Mouse (Mus musculus) kidney, postnatal 0 days (tissue): Measurements from ENCODE around the gene Xxylt1. TPM values are rescaled to one million over a fixed set of nuclear protein-coding genes. Genes with fewer than 3 reads are reported as not detected.

Experiments
- ATAC-seq: fragments of 200-750 bp; cut with Nextera tagmentation; replicated peaks from 2 replicates; pipeline ENCODE4 v1.8.0; 2017; ENCODE audit warnings: low read depth, moderate number of reproducible peaks, moderate TSS enrichment, moderate library complexity; ENCODE audit not compliant: low FRiP score
- DNase-seq: peaks from one replicate; pipeline ENCODE4 v3.0.0-alpha.2; 2016; ENCODE audit warnings: low spot score
- H3K27ac ChIP-seq: fragments of 300-500 bp; sonication (generic); 2 replicates; pipeline ENCODE4 v1.5.1; 2014; ENCODE audit warnings: mild to moderate bottlenecking
- H3K27me3 ChIP-seq: fragments of 300-500 bp; sonication (generic); 2 replicates; pipeline ENCODE4 v1.6.1; 2014; ENCODE audit warnings: low read length, mixed read lengths; ENCODE audit not compliant: insufficient read depth
- H3K36me3 ChIP-seq: fragments of 300-500 bp; sonication (generic); 2 replicates; pipeline ENCODE4 v1.6.1; 2014; ENCODE audit warnings: low read length, mixed read lengths; ENCODE audit not compliant: insufficient read depth
- H3K4me1 ChIP-seq: fragments of 300-500 bp; sonication (generic); replicated peaks from 2 replicates; pipeline ENCODE4 v1.6.1; 2014; ENCODE audit warnings: antibody characterized with exemption, low read length, mixed read lengths; ENCODE audit not compliant: insufficient read depth
- H3K4me2 ChIP-seq: fragments of 300-500 bp; sonication (generic); 2 replicates; pipeline ENCODE4 v1.6.1; 2014; ENCODE audit warnings: mild to moderate bottlenecking, low read length, moderate library complexity, mixed read lengths
- H3K4me3 ChIP-seq: fragments of 300-500 bp; sonication (generic); replicated peaks from 2 replicates; pipeline ENCODE4 v1.5.1; 2014; ENCODE audit warnings: low read depth, low read length
- H3K9ac ChIP-seq: fragments of 300-500 bp; sonication (generic); 2 replicates; pipeline ENCODE4 v1.6.1; 2014; ENCODE audit warnings: low read depth, low read length
- H3K9me3 ChIP-seq: fragments of 300-500 bp; sonication (generic); replicated peaks from 2 replicates; pipeline ENCODE4 v1.6.1; 2016; ENCODE audit warnings: low read length, inconsistent platforms, mixed read lengths
- CTCF ChIP-seq: IDR thresholded peaks from 2 replicates; pipeline ENCODE4 v1.5.1; 2016; ENCODE audit warnings: antibody characterized with exemption, low read depth, mild to moderate bottlenecking, moderate library complexity
- WGBS: fragments of 180-500 bp; shearing (Covaris S2); extraction: QIAGEN DNeasy Blood & Tissue Kit; methylation state at CpG from one replicate; pipeline ENCODE4 v1.1.7; 2014; 5-methylcytosine and 5-hydroxymethylcytosine counted together
- polyA plus RNA-seq: library from polyadenylated mRNA; unstranded; fragments of >200 nt; fragmentation: Nextera tagmentation; extraction: Ambion mirVana; gene quantifications from 2 replicates; pipeline ENCODE4 v1.2.1, GENCODE M21; 2015

Xxylt1 gene
- polyA plus RNA-seq, 1 experiment from 2014 or later = 20.0 TPM

DNA sequence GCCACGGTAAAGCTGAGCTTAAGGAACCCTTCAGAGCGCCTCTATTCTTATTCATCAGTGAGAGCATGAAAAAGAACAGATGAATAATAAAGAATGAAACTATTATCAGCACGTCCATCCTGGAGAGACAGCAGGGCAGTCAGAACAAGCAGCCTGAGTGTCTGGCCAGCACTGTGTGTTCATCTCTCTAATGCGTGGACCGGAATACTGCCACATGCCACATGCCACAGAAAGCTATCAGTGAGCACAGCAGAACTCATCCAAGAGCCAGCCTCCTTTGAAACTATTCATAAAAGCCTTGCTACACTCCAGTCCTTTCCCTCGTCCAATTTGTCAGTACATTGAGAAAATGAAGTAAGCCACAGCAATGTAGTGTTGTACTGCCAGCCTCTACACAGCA, 12.8 kb upstream of the Xxylt1 start:
- Histone ChIP-seq H3K9me3 (no peaks in the 10 kb centered on the region), H3K36me3 (peaks cover 6% of the 10 kb centered on the region; the same call in 1 of the 2 replicates), H3K4me3 (no peak overlapping the region), H3K27ac (no peak overlapping the region), H3K4me1 (no peaks in the 10 kb centered on the region), H3K4me2 (no peak overlapping the region), H3K9ac (no peak overlapping the region), H3K27me3 (no peaks in the 10 kb centered on the region)
- 87% methylated on average over 6 of the region's 6 CpGs for WGBS
- TF ChIP-seq CTCF = no peak
- ATAC-seq (no peak), DNase-seq (no peak)

DNA sequence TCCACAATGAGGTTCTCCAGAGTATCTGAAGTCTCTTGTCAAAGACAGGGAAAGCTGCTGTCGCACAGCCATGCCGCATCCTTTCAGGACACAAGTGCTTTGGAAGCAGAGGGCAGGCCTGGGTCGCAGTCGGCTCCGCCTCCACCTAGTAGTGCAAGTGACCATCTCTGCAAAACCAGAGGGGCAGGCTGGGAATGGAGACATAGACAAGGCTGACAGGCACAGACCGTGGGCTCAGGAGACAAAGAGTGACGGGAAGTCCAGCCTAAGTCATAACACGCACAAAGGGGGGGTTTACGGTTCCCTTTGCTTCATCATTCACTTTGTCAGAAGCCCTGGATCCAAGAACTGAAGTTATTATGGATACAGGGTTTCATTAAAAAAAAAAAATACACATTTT, 12.0 kb upstream of the Xxylt1 start:
- TF ChIP-seq CTCF = no peak
- H3K27ac ChIP-seq = no peak overlapping the region
- 79% methylated on average over 9 of the region's 9 CpGs for WGBS

DNA sequence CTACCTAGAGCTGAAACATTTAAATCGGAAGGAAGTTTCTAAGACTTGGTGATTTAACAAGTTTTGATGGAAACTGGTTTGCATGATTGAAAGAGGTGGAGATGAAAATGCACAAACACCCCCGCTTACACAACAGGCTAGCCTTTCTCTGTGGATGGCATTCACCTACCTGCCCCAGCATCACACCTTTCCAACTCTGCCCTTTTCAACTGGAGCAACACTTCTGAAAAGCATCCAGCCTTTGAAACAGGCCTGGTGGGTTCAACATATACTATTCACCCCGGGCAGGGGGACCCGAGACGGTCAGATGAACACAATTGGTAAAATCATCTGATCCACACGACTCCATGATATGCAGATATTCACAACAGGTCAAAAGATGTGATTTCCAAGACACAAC, 659 bp upstream of the Xxylt1 start:
- WGBS = 67% methylated on average over 6 of the region's 6 CpGs
- Histone ChIP-seq H3K9me3 (no peaks in the 10 kb centered on the region), H3K4me3 (no peak overlapping the region), H3K27ac (no peak overlapping the region), H3K36me3 (no peaks in the 10 kb centered on the region), H3K4me2 (no peak overlapping the region; the same call in 1 of the 2 replicates), H3K4me1 (peaks cover 9% of the 10 kb centered on the region), H3K9ac (no peak overlapping the region), H3K27me3 (no peaks in the 10 kb centered on the region)
- ATAC-seq (no peak), DNase-seq (no peak)
- TF ChIP-seq CTCF = no peak

More for the DNA sequence above, 12.0 kb upstream of the Xxylt1 start:
- ATAC-seq (no peak), DNase-seq (no peak)
- H3K27me3 ChIP-seq = no peaks in the 10 kb centered on the region
- H3K4me3 ChIP-seq = no peak overlapping the region
- no peak overlapping the region for H3K4me2 ChIP-seq
- no peak overlapping the region for H3K9ac ChIP-seq
- 0 out of 2 replicates have a peak, but pooled peaks cover 4% of the 10 kb centered on the region for H3K36me3 ChIP-seq
- no peaks in the 10 kb centered on the region for H3K4me1 ChIP-seq
- H3K9me3 ChIP-seq = no peaks in the 10 kb centered on the region

DNA sequence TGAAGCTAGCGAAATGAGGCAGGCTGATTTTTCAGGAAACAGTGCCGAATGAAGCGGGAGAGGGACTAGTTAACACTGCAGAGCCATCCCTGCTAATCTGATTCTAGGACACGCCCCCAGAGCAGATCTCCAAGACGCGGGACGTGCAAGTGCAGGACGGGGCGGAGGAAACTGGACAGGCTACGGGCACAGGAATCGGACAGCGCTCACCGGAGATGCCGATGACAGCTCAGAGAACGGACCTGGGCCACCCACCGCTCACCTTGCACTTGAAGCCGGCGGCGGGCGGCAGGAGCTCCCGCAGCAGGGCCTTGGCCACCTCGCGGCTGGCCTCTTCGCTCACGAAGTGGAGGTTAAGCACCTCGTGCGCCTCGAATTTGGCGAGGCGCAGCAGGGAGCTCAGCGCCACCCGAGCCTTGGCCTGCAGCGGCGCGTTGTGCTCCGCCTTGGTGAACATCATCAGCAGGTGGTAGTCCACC, 620 bp downstream of the Xxylt1 start:
- ATAC-seq (peak; percentile 75), DNase-seq (peak; percentile 91)
- peak overlapping the region; percentile 51 for H3K9ac ChIP-seq
- peak overlapping the region; percentile 85 for H3K4me2 ChIP-seq
- peak overlapping the region; percentile 75 for H3K27ac ChIP-seq
- no peaks in the 10 kb centered on the region for H3K27me3 ChIP-seq
- H3K4me1 ChIP-seq = peaks cover 9% of the 10 kb centered on the region
- H3K4me3 ChIP-seq = peak overlapping the region; percentile 46
- no peak for TF ChIP-seq CTCF
- no peaks in the 10 kb centered on the region for H3K9me3 ChIP-seq
- under 1% methylated on average over 36 of the region's 36 CpGs for WGBS
- no peaks in the 10 kb centered on the region for H3K36me3 ChIP-seq

DNA sequence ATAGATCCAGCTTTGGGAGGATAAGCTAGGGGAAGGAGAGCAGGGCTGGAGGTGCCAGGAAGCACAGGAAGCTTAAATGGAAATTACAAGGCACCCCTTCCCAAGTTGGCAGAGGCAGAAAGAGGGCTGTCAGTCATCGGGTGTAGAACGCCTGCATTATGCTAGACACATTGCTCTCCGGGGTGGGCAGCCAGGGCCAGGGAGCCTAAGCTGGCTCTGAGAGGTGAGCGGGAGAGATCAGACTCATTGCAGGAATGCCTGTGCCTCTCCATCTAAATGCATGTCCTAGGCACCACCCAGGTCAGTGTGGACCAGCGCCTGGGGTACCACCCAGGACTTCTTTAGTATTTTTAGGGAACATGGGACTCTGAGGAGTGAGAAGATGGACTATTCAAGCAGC, 3.8 kb downstream of the Xxylt1 start:
- WGBS = 96% methylated on average over 5 of the region's 5 CpGs
- no peak for ATAC-seq
- no peaks in the 10 kb centered on the region for H3K27me3 ChIP-seq

DNA sequence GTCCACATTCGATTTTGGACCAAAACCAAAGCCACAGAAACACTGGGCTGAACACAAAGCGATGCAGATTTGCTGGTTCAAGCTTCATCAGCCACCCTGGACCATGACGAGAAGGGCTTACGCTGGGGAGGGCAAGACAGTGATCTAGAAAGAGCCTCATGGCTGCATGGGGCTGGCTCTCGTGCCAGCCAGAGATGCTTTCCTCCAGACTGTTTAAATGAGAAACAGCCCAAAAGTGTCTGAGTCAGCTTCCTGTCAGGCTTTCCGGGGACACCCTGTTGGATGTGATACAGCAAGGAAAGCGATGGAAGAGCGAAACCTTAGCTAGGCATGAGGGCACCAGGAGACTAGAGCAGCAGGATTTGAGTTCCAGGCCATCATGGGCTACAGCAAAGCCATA, 4.8 kb downstream of the Xxylt1 start:
- H3K4me2 ChIP-seq = no peak overlapping the region
- H3K27ac ChIP-seq = no peak overlapping the region
- 85% methylated on average over 8 of the region's 8 CpGs for WGBS
- TF ChIP-seq CTCF = no peak
- ATAC-seq = no peak
- no peaks in the 10 kb centered on the region for H3K9me3 ChIP-seq
- H3K4me3 ChIP-seq = no peak overlapping the region
- no peaks in the 10 kb centered on the region for H3K27me3 ChIP-seq
- H3K36me3 ChIP-seq = no peaks in the 10 kb centered on the region
- no peak overlapping the region for H3K9ac ChIP-seq
- peaks cover 9% of the 10 kb centered on the region for H3K4me1 ChIP-seq
- DNase-seq = no peak

More for the DNA sequence above, 3.8 kb downstream of the Xxylt1 start:
- no peak for TF ChIP-seq CTCF
- H3K4me1 ChIP-seq = peaks cover 9% of the 10 kb centered on the region
- no peaks in the 10 kb centered on the region for H3K36me3 ChIP-seq
- no peaks in the 10 kb centered on the region for H3K9me3 ChIP-seq
- H3K4me2 ChIP-seq = no peak overlapping the region
- no peak for DNase-seq
- H3K27ac ChIP-seq = no peak overlapping the region
- H3K9ac ChIP-seq = no peak overlapping the region
- no peak overlapping the region for H3K4me3 ChIP-seq

DNA sequence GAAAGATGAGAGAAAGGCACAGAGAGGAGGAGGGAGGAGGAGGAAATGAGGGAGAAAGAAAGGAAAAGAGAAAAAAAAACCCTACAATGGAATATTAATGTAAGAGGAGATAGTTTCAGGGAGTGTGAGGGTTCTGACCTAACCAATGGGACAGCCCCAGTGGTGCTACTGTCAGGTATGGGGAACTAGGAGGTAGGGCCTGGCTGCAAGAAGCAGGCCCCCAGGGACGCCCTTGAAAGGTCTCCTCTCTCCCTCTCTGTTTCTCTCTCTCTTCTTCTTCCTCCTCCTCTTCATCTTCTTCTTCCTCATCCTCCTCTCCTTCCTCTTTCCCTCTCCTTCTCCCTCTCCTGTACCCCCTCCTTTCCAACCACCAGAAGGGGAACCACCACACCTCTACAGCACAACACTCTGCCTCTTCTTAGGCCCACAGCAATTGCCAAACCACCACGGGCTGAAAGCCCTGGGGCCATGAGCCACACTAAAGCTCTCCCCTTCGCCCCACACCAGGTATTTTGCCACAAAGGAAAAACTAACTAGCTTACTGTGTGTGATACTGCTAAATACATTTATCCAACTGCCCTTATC, 6.8 kb downstream of the Xxylt1 start:
- 73% methylated on average over 3 of the region's 3 CpGs for WGBS
- no peak for ATAC-seq

More for the DNA sequence above, 6.8 kb downstream of the Xxylt1 start:
- H3K9me3 ChIP-seq = no peaks in the 10 kb centered on the region
- no peak for DNase-seq
- no peak for TF ChIP-seq CTCF
- H3K4me1 ChIP-seq = peaks cover 8% of the 10 kb centered on the region
- H3K4me2 ChIP-seq = no peak overlapping the region
- no peaks in the 10 kb centered on the region for H3K27me3 ChIP-seq
- H3K36me3 ChIP-seq = no peaks in the 10 kb centered on the region
- no peak overlapping the region for H3K9ac ChIP-seq
- no peak overlapping the region for H3K4me3 ChIP-seq
- H3K27ac ChIP-seq = no peak overlapping the region
